Mouse (Mus musculus): ENCODE results near the gene Csgalnact2.

The Csgalnact2 gene

GRCm38 (mm10) chr6:118071013-118071350 is 68.0 kb downstream of the Csgalnact2 start:
- DNase-seq = peak; percentile 60

- peak; percentile 89 for DNase-seq
Observed at GRCm38 (mm10) chr6:118070321-118071012, 68.5 kb downstream of the Csgalnact2 start.

GRCm38 (mm10) chr6:118067720-118068119 is 71.2 kb downstream of the Csgalnact2 start:
- no peak for DNase-seq

- DNase-seq = peak; percentile 79
Observed at GRCm38 (mm10) chr6:118066199-118067081, 72.5 kb downstream of the Csgalnact2 start.

GRCm38 (mm10) chr6:118065837-118066198 is 73.1 kb downstream of the Csgalnact2 start:
- no peak for DNase-seq

- DNase-seq = peak; percentile 84
Observed at GRCm38 (mm10) chr6:118064968-118065530, 73.9 kb downstream of the Csgalnact2 start.

GRCm38 (mm10) chr6:118063266-118063665 is 75.7 kb downstream of the Csgalnact2 start:
- peak; percentile 72 for DNase-seq

- no peak for DNase-seq
Observed at GRCm38 (mm10) chr6:118061266-118061665, 77.7 kb downstream of the Csgalnact2 start.

Data from cerebellum, adult 9-11 months (tissue).